Mouse (Mus musculus) left cerebral cortex, adult 18-20 months (tissue): Measurements from ENCODE around the gene Arcn1. TPM values are rescaled to one million over a fixed set of nuclear protein-coding genes. Genes with fewer than 3 reads are reported as not detected.

Experiments
- DNase-seq, 2 experiments: peaks; one replicate each; pipeline ENCODE4 v3.0.0; 2021 to 2022; ENCODE audit warnings: low spot score in 2 of 2, mixed read lengths in 1 of 2
- total RNA-seq, 2 experiments: library from RNA; stranded (reverse); gene quantifications; 2 replicates each; pipeline ENCODE4 v1.2.3; 2021

The Arcn1 gene
- total RNA-seq, 2 experiments from 2014 or later = 90.0 to 95.3 TPM

DNA sequence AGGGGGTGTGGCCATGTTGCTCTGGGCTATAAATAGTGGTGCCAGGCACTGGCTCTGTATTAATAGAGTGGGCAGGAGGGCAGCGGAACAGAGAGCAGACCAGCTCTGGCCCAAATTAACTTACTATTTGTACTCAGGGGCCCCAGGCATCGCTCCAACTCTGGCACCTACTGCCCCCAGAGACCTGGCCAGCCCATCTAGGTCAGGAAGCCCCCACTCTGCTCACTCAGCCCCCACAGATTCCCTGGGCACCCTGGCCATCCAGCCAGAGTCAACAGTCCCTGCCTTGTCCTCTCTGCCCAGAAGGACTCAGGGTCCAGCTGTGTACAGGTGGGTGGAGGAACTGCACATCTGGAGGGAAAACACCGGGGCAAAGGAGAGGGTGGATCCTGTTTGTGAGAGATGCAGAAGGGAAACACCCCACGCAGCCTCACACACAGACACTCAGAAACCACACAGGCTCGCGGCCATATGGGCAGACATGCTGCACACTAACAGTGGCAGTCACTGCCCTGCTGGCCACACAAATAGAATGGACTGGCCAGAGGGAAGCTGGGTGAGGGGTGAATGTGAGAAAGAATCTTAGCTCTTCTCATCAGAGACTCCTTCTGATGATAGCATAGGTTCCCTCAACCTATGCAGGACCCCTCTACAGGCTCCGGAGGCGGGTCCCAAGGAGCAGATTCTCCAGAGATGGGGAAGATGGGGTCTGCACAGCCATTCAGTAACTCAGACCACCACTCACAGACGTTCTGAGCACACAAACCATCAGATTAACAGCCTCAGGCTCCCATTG, 47.1 kb downstream of the Arcn1 start:
- peak in 1 of 2 experiments; percentile 45 for DNase-seq

DNA sequence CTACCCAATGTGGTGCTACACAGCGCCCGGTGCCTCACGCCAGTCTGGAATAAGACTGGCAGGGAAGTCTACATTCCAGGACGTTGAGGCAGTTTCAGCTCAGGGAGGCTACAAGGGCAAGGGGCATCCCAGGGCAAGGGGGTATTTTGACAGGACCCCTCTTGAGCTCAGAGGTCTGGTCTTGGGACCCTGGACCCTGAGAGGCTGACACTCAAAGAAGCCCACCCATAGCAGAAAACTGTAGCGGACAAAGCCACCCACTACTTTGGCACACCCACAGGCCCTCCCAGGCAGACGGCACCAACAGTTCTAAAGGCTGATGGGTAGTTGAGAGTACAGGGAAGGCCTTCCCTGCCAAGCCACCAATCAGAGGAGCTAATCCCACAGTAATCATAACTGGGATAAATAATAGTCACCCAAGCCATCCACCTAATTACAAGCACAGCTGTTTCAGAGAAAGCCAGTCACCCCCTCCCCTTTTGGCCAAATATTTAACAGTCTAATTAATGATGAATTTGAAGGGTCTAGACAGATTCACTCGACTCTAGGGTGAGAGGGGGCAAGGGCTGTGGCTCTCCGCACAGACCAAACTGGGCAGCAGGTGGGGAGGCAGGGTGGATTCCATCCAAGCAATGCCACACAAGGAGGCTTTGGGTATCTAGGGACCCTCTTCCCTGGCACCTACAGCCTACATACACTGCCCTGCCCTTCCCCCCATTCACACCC, 47.9 kb downstream of the Arcn1 start:
- no peak for DNase-seq

DNA sequence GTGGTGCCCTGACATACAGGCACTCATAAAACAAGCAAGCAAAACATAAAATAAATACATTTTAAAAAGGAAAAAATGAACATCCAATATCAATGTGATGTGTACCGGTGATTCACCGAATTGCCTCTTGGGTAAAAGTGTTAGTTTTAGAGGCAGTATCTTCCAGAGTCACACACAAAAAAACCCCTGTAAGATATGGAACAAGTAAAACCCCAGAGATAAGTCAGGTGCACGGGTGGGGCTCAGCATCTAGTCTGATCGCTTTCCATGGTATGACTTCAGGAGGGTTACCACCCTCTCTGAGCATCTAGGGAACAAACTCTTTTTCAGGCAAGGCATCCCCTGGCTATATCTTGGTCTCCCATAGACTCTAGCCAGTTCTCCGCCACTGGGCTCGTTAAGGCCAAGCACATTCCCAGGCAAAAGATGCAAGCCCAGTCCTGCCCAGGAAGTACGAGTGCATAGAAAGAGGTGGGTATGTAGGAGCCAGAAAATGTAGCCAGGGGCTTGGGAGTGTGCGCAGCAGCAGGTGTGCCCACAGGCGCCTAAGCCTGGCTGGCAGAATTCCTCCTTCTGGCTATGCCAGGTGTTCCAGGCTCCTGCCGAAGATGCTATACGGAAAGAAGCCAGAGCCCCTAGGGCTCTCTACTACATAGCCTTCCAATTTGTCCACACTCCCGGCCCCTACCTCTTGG, 48.6 kb downstream of the Arcn1 start:
- no peak for DNase-seq

DNA sequence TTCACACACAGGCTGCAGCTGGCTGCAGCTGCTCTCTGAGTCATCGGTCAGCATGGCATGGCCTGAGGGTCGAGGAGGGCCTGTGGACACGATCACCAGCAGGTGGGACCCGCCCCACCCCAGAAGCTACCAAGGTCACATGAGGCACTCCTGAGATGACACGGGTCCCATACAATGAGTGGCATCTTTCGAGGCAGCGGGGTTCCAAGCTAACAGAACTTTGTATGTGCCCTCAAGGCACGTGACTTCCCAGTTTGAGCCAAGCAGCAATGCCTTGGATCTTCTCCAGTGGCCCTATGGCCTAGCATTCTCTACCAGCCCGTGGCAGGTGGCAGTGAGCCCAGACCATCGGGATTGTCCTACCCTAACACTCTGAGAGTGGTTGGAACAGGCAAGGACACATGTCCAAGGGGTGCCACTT, 49.8 kb downstream of the Arcn1 start:
- no peak for DNase-seq

DNA sequence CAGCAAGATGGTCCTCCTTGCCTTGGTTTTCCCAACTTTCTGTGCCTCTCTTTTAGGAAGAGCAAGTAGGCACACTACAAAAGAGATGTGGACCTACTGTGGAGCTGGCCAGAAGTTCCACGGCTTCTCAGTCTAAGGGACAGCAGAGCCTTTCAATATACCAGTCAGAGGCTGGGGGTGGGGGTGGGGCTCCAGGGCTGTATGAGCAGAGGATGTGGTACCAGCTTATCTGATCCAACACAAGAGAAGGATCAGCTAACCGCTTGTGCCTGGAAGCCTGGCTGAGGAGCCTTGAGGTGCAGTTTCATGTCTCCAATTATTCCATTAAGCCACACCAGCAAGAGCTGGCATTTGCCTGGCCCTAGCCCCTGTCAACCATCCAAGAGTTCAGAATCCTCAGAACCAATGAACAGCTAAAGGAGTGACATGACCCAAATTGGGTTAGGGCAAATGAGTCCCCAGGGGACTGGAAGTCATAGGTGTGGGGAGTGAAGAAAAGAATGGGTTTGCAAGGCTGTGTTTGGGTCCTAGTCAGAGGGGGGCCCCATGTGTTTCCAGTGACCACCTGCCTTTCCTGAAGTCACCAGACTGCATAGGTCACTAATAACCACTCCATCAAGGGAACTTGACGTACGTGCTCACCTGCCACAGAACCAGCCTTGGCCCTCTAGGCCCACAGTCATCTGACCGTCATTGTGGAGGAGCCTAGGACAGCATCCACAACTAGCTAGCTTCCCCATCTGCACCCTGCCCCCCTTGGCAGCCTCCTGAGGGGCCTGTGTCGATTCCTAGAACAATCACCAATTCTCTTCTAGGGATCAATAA, 50.4 kb downstream of the Arcn1 start:
- no peak for DNase-seq

DNA sequence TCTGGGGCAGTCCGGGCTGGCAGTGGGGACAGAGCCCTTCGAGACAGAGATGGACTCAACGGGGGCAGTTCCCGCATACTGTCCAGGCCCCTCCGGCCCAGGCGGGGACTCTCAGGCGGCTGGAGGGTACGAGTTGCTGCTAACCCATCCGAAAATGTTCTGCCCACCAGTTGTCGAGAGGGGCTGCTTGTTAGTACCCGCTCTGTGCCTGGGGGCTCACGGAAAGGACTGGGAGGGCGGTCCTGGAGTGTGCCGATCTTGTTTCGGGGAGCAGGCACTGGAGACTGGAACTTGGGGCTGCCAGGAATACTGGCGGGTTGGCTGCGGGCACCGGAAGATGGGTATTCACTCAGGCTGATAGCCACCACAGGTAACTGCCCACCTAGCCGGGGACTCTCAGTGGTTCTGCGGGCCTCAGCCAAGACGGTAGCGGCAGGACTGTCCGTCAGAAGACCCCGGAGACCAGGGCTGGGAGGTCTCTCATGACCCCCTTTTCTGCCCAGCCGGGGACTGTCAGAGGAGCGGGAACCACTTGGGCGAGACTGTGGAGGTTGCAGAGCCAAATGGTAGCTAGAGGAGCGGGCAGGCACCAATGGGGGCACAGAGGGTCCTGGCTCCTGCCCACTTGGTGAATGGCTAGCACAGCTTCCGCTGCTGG, 51.8 kb downstream of the Arcn1 start:
- no peak for DNase-seq

DNA sequence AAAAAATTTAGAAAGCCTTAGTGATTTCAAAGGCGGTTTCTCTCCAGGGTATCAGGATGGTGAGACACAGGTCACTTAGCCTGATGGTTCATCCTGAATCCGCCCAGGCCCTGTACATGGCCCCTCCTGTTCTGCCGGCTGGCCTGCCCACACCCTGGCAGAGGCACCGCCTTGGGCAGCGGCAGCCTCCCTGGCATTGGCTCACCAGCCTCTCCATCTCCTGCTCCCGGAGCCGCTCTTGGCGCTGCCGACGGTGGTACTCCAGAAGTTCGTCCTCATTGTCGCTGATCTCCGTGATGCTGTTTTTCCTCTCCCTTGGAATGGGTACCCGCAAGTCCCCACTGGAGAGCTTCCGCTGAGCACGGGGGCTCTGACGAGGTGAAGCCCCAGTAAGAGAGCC, 52.5 kb downstream of the Arcn1 start:
- no peak for DNase-seq

DNA sequence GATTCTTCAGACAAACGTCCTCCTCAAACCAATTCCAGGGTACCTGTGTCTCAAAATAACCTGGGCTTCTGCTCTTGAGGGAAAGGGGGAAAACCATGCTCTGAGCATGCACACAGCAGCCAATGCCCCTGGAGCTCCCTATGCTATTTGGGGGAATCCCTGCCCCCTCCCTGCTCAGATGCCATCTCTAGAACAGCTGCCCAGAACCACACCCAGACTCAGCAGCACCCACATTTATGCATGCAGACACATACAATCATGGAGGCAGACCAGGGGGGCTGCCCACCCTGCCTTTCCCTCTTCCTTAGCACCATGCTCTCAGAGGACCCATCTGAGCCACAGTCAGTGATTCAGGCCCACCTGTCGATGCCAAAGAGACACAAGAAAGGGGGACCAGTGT, 54.1 kb downstream of the Arcn1 start:
- DNase-seq = no peak

DNA sequence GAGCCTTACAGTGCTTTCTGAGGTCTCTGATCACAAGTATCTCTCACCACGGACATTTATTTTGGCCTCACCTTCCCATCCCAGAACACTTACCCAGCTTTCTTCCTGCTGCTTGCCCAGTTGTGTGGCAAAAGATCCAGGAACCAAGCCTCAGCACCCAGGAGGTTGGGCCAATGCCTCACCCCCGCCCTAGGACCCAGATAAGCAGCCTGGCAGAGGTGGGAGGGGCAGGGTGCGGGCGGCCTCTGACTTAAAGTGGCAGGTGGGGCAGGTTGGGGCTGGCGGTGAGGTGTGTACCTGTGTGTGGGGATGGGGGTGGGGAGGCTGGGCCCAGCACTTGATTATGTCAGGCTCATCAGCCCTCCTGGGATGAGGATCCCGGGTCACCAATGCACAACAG, 54.6 kb downstream of the Arcn1 start:
- no peak for DNase-seq

DNA sequence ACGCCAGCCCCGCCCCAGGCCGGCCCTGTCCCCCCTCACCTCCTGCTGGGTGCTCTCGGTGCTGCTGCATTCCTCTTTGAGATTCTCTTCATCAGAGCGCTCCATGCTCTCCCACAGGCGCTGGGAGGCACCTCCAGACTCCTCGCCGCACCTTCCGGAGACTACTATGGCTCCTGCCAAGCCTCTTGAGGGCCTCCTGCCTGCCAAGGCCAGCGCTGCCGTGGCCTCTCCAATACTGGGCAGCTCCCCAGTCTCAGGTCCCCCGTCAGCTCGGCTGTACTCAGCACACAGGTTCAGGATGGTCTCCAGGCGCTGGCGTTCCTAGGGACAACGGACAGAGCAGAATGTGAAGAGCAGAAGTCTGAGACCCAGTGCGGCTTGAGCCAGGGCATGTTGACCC, 56.0 kb downstream of the Arcn1 start:
- DNase-seq = no peak

DNA sequence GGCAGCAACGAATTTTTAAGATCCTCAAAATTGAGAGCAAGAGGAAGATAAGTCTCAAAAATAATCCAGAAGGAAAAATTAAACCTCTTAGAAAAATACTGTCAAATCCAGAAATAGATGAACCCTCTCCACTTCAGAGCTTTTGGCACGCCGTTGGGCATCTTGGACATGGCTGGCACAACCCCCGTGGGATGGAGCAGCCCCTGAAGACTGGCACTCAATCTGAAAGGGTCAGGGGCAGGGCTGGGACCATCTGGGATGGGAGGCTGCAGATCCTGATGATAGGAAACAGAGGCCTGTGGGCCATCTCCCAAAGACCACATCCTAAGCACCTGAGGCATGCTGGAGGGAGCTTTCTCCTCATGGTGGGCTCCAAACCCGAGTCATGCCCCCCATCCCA, 57.4 kb downstream of the Arcn1 start:
- no peak for DNase-seq

DNA sequence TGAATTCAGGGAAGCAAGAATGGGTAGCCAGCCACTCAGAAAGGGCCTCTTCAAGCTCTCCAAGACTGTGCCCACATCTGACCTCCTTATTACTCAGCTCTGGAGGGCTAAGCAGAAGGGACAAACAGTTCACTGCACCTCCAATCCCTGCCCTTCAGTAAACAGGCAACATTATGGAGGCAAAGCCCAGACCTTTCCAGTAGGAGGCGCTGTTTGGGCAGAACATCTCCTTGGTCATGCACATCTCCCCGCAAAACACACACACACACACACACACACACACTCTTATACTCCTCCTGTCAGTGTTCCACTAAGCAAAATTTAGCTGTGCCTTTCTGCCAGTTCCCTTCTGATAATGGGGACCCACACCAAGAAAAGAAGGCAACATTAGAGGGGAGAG, 58.0 kb downstream of the Arcn1 start:
- peak in 1 of 2 experiments; percentile 25 for DNase-seq

DNA sequence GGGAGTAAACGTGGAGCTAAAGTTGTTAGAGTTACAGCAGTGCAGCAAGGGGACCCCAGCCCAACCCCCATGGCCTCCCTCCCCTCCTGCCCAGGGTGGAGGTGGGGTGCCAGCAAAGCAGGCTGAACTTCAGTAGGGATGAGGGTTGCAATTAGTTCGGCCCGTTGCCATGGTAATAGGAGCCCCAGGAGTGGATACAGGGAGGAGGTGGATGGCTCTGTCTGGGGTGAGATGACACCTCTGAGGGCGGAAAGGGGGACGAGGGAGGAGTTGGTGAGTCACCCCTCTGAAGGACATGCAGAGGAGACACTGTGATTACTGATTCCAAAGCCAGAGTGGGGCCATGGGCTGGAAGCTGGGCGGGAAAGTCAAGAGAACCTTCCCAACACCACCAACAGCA, 58.7 kb downstream of the Arcn1 start:
- no peak for DNase-seq

DNA sequence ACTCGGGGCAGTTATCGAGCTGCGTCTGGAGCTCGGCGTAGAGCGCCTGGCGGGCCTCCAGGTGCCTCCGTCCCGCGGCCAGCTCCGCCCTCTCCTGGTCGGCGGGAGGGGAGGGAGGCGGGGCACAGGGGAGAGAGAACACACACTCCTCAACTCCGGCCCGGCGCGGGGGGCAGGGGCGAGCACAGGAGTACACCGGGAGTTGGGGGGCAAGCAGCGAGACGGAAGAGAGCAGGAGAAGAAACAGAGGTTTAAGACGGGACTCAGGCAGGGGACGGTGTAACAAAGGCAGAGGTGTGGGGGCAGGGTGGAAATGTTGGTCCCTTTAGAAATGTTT, 59.2 kb downstream of the Arcn1 start:
- peak in 1 of 2 experiments; percentile 35 for DNase-seq

DNA sequence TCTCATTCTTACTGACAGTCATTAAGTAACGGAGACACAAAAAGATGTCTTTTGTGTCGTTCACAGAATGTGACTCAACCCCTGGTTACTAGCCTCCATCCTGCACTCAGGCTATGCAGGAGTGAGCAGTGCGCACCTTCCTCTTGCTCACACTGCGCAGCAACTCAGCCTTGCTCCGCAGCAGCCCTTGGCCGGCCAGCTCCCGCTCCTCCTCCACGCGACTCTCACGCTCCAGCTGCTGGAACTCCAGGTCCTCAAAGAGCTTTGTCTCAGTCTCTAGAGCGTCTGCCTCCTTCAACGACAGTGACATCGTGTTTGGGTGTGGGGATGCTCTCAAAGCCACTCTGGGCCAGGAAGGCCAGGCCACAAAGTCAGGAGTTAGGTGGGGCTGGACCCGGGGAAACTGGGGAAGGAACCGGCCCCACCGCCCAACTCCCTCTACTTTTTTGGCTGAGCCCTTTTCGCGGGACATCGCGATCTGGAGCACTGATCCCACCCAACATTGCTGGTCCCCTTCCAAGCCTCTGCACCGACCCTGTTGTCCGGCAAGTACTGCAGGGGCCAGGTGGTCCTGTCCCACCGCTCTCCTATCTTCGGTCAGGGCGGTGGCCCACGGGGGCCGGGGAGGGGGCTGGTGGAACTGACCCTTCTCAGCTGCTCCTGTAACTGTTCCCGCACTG, 59.8 kb downstream of the Arcn1 start:
- no peak for DNase-seq

DNA sequence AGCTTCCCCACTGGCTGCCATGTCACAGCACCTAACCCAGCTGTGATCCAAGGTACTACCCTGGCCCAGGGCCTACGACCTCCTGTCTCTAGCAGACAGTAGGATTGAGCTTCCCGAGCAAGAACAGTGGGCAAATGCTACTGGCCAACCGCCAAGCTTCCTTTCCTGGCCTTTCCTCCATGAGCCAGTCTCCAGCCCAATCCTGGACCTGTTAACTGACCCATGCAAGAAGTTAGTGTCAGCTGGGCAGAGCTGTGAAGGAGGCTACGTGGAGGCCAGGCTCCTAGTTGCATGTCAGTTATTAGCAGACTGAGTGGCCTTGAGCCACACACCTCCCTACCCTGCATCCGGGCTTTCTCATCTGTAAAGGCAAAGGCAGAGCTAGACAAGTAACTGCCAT, 67.9 kb downstream of the Arcn1 start:
- DNase-seq = no peak

DNA sequence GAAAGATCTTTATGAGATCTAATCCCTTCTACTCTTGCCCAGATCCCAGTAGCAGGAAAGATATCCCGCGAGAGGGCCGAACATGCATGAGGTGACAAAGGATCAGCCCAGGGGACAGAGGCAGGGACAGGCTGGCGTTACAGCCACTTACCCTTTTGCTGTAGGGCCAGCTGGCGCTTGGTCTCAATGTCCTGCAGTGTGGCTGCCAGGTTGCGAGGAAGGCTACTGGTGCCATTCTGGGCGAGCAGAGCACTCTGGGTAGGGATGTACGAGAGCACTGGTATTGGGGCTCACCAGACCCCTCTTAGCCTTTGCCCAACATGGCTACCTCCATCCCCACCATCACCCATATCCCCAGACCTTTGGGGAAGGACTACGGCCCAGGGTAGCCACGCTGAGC, 68.4 kb downstream of the Arcn1 start:
- DNase-seq = no peak

DNA sequence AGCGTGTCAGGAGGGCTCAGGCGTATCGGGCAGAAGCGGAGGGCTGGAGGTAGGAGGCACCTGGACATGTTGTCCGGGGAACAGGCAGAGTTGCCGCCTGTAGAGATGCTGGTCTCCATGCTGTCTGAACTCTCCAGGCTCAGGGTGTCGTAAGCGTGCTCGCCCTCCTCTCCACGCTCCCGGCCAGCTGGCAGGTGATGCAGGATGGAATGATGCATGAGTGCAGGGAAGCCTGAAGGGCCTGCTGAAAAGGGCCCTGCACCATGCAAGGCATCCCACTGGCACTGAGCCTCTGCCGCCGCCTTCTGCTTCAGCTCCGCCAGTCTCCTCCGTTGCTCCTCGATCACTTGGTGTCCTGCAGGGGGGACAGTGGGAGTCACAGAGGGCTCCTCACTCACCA, 69.8 kb downstream of the Arcn1 start:
- DNase-seq = no peak

DNA sequence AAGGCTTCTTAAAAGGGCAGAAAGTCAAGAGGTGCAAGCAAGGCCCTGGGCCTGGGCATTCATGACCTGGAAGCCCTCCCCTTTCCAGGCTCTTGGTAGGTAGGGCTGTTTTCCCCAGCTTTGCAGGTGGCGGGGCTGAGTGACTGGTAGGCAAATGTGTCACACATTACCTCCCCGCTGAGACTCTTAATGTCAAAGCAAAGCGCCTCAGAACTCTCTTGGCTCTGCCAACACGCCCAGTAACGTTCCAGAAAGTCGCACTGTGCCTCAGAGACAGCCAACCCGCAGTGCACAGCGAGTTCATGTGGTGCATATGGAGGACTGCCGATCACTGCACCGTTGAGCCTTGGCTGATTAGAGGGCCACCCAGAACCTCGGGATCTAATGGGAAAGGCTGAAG, 74.6 kb downstream of the Arcn1 start:
- DNase-seq = no peak
